Mouse (Mus musculus): ENCODE measurements around the gene Dock4. TPM values are rescaled to one million over a fixed set of nuclear protein-coding genes. Genes with fewer than 3 reads are reported as not detected.

The Dock4 gene
- polyA plus RNA-seq, 1 experiment from 2014 or later = 2.9 TPM

GRCm38 (mm10) chr12:40796813-40797491 is 351.2 kb downstream of the Dock4 start:
- ChIA-PET POLR2A (no interaction called here), CTCF (interaction anchor here (1.1 kb wide), 1 partner anchor 59 kb away, joined by 3 read pairs; no protein-coding TSS in a partner anchor)
- ATAC-seq (no peak), DNase-seq (ENCODE audit: low read depth, low spot score) (no peak)
- no peak for TF ChIP-seq CTCF (IDR thresholded peaks at IDR 0.05)
- H3K27me3 ChIP-seq = no peaks in the 10 kb centered on the region
- in situ Hi-C loops (cut with MboI; ENCODE audit: low pct_unique_long_range_greater_than_20kb) = no loop called here

GRCm38 (mm10) chr12:40797561-40798343 is 352.0 kb downstream of the Dock4 start:
- CTCF ChIA-PET = interaction anchor here (1.1 kb wide), 1 partner anchor 60 kb away, joined by 3 read pairs; no protein-coding TSS in a partner anchor
- DNase-seq (ENCODE audit: low read depth, low spot score) = no peak
- in situ Hi-C loops (cut with MboI; ENCODE audit: low pct_unique_long_range_greater_than_20kb) = no loop called here
- TF ChIP-seq CTCF (IDR thresholded peaks at IDR 0.05) = no peak
- POLR2A ChIA-PET = no interaction called here
- ATAC-seq = no peak
- no peaks in the 10 kb centered on the region for H3K27me3 ChIP-seq

GRCm38 (mm10) chr12:40798344-40799017 is 352.7 kb downstream of the Dock4 start:
- ATAC-seq (no peak), DNase-seq (ENCODE audit: low read depth, low spot score) (no peak)
- no peak for TF ChIP-seq CTCF (IDR thresholded peaks at IDR 0.05)
- no peaks in the 10 kb centered on the region for H3K27me3 ChIP-seq
- in situ Hi-C loops (cut with MboI; ENCODE audit: low pct_unique_long_range_greater_than_20kb) = no loop called here
- ChIA-PET POLR2A (interaction anchor here (0.7 kb wide), 1 partner anchor 938 kb away, joined by 4 read pairs; no protein-coding TSS in a partner anchor), CTCF (no interaction called here)

- ATAC-seq (peak; percentile 82), DNase-seq (ENCODE audit: low read depth, low spot score) (peak; percentile 41)
- ChIA-PET CTCF (interaction anchor here (0.7 kb wide), 1 partner anchor 119 kb away, joined by 3 read pairs; no protein-coding TSS in a partner anchor), POLR2A (no interaction called here)
- no peak for TF ChIP-seq CTCF (IDR thresholded peaks at IDR 0.05)
- no peaks in the 10 kb centered on the region for H3K27me3 ChIP-seq
- in situ Hi-C loops (cut with MboI; ENCODE audit: low pct_unique_long_range_greater_than_20kb) = no loop called here
Measured at GRCm38 (mm10) chr12:40801456-40801855, 355.7 kb downstream of the Dock4 start.

- POLR2A ChIA-PET = no interaction called here
- H3K27me3 ChIP-seq = no peaks in the 10 kb centered on the region
- no peak for TF ChIP-seq CTCF (IDR thresholded peaks at IDR 0.05)
- in situ Hi-C loops (cut with MboI; ENCODE audit: low pct_unique_long_range_greater_than_20kb) = no loop called here
- DNase-seq (ENCODE audit: low read depth, low spot score) = no peak
- CTCF ChIA-PET = no interaction called here
- ATAC-seq = no peak
Measured at GRCm38 (mm10) chr12:40805257-40805656, 359.5 kb downstream of the Dock4 start.

DNA sequence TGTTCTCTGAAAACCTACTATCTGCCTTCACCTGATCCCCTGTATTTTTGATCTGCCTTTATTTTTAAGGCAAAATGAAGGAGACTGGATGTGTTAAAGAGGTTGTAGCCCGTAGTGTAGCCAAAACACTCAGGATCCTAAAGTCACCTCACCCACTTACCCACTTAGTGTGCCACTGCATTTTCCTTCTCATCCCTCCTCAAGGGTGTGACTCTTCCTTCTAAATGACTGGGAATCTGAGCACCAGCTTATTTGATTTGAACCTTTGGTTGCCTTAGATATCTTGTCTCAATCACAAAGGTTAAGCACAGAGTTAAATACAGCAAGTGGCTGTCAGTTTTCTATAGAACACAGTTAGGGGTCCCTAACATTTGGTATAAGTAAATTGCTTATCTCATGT is 362.2 kb downstream of the Dock4 start:
- no peaks in the 10 kb centered on the region for H3K27me3 ChIP-seq
- DNase-seq (ENCODE audit: low read depth, low spot score) (no peak), ATAC-seq (no peak)
- ChIA-PET CTCF (no interaction called here), POLR2A (no interaction called here)
- in situ Hi-C loops (cut with MboI; ENCODE audit: low pct_unique_long_range_greater_than_20kb) = no loop called here
- no peak for TF ChIP-seq CTCF (IDR thresholded peaks at IDR 0.05)

DNA sequence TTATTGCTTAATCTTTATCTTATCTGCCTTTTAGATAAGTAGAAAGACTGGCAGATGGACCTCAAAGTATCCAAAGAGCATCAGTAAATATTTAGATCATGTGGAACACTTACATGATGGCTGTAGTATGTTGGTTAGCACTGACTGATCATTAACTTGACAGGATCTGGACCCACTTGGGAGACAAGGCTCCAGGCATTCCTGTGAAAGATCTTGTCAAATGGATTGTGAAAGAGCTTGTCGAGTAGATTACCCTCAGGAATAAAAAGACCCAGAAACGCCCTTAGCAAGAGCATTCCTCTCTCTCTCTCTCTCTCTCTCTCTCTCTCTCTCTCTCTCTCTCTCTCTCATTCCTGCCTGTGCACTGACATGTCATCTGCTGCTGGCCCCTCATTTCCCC is 367.7 kb downstream of the Dock4 start:
- CTCF ChIA-PET = interaction anchor here (1.0 kb wide), 1 partner anchor 13 kb away, joined by 3 read pairs; no protein-coding TSS in a partner anchor
- in situ Hi-C loops (cut with MboI; ENCODE audit: low pct_unique_long_range_greater_than_20kb) = loop anchor here (5.0 kb wide), 1 partner anchor 556 kb away; no protein-coding TSS in a partner anchor
- ATAC-seq (peak; percentile 54), DNase-seq (ENCODE audit: low read depth, low spot score) (no peak)
- no peaks in the 10 kb centered on the region for H3K27me3 ChIP-seq
- TF ChIP-seq CTCF (IDR thresholded peaks at IDR 0.05) = no peak
- POLR2A ChIA-PET = no interaction called here

GRCm38 (mm10) chr12:40814659-40815363 is 369.1 kb downstream of the Dock4 start:
- in situ Hi-C loops (cut with MboI; ENCODE audit: low pct_unique_long_range_greater_than_20kb) = loop anchor here (5.0 kb wide), 1 partner anchor 558 kb away; no protein-coding TSS in a partner anchor
- ChIA-PET CTCF (no interaction called here), POLR2A (no interaction called here)
- peak; percentile 36 for TF ChIP-seq CTCF (IDR thresholded peaks at IDR 0.05)
- H3K27me3 ChIP-seq = no peaks in the 10 kb centered on the region
- ATAC-seq = no peak
- DNase-seq (ENCODE audit: low read depth, low spot score) = no peak

- no peaks in the 10 kb centered on the region for H3K27me3 ChIP-seq
- TF ChIP-seq CTCF (IDR thresholded peaks at IDR 0.05) = no peak
- POLR2A ChIA-PET = no interaction called here
- no peak for DNase-seq (ENCODE audit: low read depth, low spot score)
- ATAC-seq = no peak
- in situ Hi-C loops (cut with MboI; ENCODE audit: low pct_unique_long_range_greater_than_20kb) = no loop called here
- CTCF ChIA-PET = interaction anchor here (2.3 kb wide), 1 partner anchor 137 kb away, joined by 6 read pairs; no protein-coding TSS in a partner anchor
Measured at GRCm38 (mm10) chr12:40818046-40818708, 372.4 kb downstream of the Dock4 start.

DNA sequence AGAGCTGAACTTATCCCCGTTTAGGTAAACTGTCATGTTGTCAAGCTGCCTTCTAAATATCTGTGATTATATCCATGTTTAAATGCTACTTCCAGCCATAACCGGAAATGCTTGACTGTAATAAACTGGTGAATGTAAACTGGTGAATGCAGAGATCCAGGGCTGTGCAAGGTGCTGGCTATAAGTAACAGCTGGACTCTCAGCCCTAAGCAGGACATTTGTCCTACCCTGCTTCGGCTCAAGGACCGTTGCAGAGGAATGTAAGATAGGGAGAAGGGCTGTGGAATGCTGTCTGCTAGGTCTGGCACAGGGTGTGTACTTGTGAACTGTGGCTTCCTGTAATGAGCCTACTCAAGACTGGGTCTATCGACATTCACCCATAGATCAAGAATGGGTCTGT is 377.9 kb downstream of the Dock4 start:
- DNase-seq (ENCODE audit: low read depth, low spot score) = no peak
- TF ChIP-seq CTCF (IDR thresholded peaks at IDR 0.05) = no peak
- POLR2A ChIA-PET = no interaction called here
- CTCF ChIA-PET = no interaction called here
- no peak for ATAC-seq
- H3K27me3 ChIP-seq = no peaks in the 10 kb centered on the region
- in situ Hi-C loops (cut with MboI; ENCODE audit: low pct_unique_long_range_greater_than_20kb) = loop anchor here (10.0 kb wide), 1 partner anchor 739 kb away; no protein-coding TSS in a partner anchor
